Mouse (Mus musculus) layer of hippocampus, postnatal 36 days (tissue): ENCODE results near the gene 9030624G23Rik. TPM values are rescaled to one million over a fixed set of nuclear protein-coding genes. Genes with fewer than 3 reads are reported as not detected.
"Not testable (repeated sequence)": the region's sequence is repeated elsewhere in the genome, so short reads cannot be mapped to it uniquely, and the experiment has no call there.

Experiments
- DNase-seq, 2 experiments: peaks; one replicate each; pipeline ENCODE4 v3.0.0; 2022
- total RNA-seq, 2 experiments: library from RNA; stranded (reverse); gene quantifications; 2 replicates each; pipeline ENCODE4 v1.2.3; 2021

9030624G23Rik gene
- total RNA-seq = 1 to 10 TPM; 2.4 to 3.0 TPM

- DNase-seq = peak; percentile 33 to 37
Observed at GRCm38 (mm10) chr12:24097108-24097520, at the start of gene 9030624G23Rik. 9030624G23Rik (minus strand) TSS chr12:24097246.

GRCm38 (mm10) chr12:24083096-24083495 lies 13.9 kb downstream of the 9030624G23Rik start:
- DNase-seq = not testable (repeated sequence)
